Comparison of ENCODE assay signal across 8 mouse cellular contexts in genomic region chr2:170206442-170206754, GRCm38 (mm10). TPM values are rescaled to one million over a fixed set of nuclear protein-coding genes. Genes with fewer than 3 reads are reported as not detected.
DNase-seq lines count a peak whose midpoint lies in the region; ATAC-seq and TF ChIP-seq lines count a peak whose summit lies in the region.

No protein-coding gene starts in this region.

- H3K4me3 ChIP-seq in lung, embryonic 15.5 days: no peak overlapping the region
- no peak overlapping the region for H3K4me3 ChIP-seq in intestine, postnatal 0 days (ENCODE audit: low read depth, low read length)
- no peak overlapping the region for H3K4me3 ChIP-seq in spleen, adult 2 months (ENCODE audit: extremely low read depth, insufficient read depth, insufficient read length)

- 10% methylated on average over 6 of the region's 6 CpGs for WGBS in lung, embryonic 15.5 days
- 14% methylated on average over 6 of the region's 6 CpGs for WGBS in intestine, postnatal 0 days
- 23% methylated on average over 6 of the region's 6 CpGs for WGBS in spleen, adult 2 months

- no peak for DNase-seq in lung, postnatal 14 days
- peak; percentile 50 for DNase-seq in c-Kit-positive CD71-positive TER-119-positive erythroid progenitor cells, embryonic 14.5 days (ENCODE audit: low spot score)
- DNase-seq in spleen, adult 2 months (ENCODE audit: low read depth in 1 of 2, low spot score in 2 of 2): peak in 1 of 2 experiments; percentile 35
- no peak for DNase-seq in gastrocnemius, postnatal 25 days
- no peak for DNase-seq in right cerebral cortex, adult 2 months (ENCODE audit: low spot score in 2 of 2)
- no peak for DNase-seq in adrenal gland, postnatal 4 days (ENCODE audit: low spot score in 2 of 2)

- peak; percentile 56; the same call in 1 of the 2 replicates for ATAC-seq in lung, embryonic 15.5 days (ENCODE audit: borderline replicate concordance, extremely low read depth, low FRiP score, low TSS enrichment)
- ATAC-seq in intestine, postnatal 0 days: no peak

- peak overlapping the region; percentile 95 for H3K27ac ChIP-seq in lung, embryonic 15.5 days
- H3K27ac ChIP-seq in intestine, postnatal 0 days (ENCODE audit: low read depth, low read length): no peak overlapping the region
- peak overlapping the region; percentile 48 for H3K27ac ChIP-seq in spleen, adult 2 months (ENCODE audit: insufficient read depth, low read length)

- H3K9ac ChIP-seq in lung, embryonic 15.5 days: no peak overlapping the region
- no peak overlapping the region for H3K9ac ChIP-seq in intestine, postnatal 0 days (ENCODE audit: low read depth, low read length)

- no peaks in the 10 kb centered on the region for H3K36me3 ChIP-seq in lung, embryonic 15.5 days
- no peaks in the 10 kb centered on the region for H3K36me3 ChIP-seq in intestine, postnatal 0 days (ENCODE audit: control insufficient read depth, insufficient read depth)
- H3K36me3 ChIP-seq in spleen, adult 2 months (ENCODE audit: control insufficient read depth, insufficient read depth, low read length): no peaks in the 10 kb centered on the region

- H3K27me3 ChIP-seq in lung, embryonic 15.5 days: no peaks in the 10 kb centered on the region
- no peaks in the 10 kb centered on the region for H3K27me3 ChIP-seq in intestine, postnatal 0 days (replicated peaks; ENCODE audit: control insufficient read depth, insufficient read depth, low read length)
- H3K27me3 ChIP-seq in spleen, adult 2 months (ENCODE audit: control insufficient read depth, insufficient read depth, low read length): no peaks in the 10 kb centered on the region

- no peak for TF ChIP-seq POLR2A in spleen, adult 2 months (IDR thresholded peaks at IDR 0.05; ENCODE audit: low read depth, low read length)

- H3K4me1 ChIP-seq in lung, embryonic 15.5 days: peaks cover 31% of the 10 kb centered on the region
- H3K4me1 ChIP-seq in intestine, postnatal 0 days (replicated peaks; ENCODE audit: control insufficient read depth, insufficient read depth, low read length): no peaks in the 10 kb centered on the region
- peaks cover 10% of the 10 kb centered on the region; the same call in 1 of the 2 replicates for H3K4me1 ChIP-seq in spleen, adult 2 months (ENCODE audit: control insufficient read depth, insufficient read depth, insufficient read length)

- peak overlapping the region; percentile 77 for H3K4me2 ChIP-seq in lung, embryonic 15.5 days
- H3K4me2 ChIP-seq in intestine, postnatal 0 days (replicated peaks; ENCODE audit: low read depth): no peak overlapping the region

- H3K9me3 ChIP-seq in lung, embryonic 15.5 days: no peaks in the 10 kb centered on the region
- no peaks in the 10 kb centered on the region for H3K9me3 ChIP-seq in intestine, postnatal 0 days (ENCODE audit: control insufficient read depth)

- peak; percentile 26; the same call in 1 of the 2 replicates for TF ChIP-seq CTCF in intestine, postnatal 0 days (IDR thresholded peaks at IDR 0.05; ENCODE audit: low read depth)
- no peak for TF ChIP-seq CTCF in spleen, adult 2 months (IDR thresholded peaks at IDR 0.05; ENCODE audit: extremely low read depth, insufficient read depth, insufficient read length, insufficient replicate concordance)

RNA-seq across cellular contexts. Expression of gene Zfp217, which starts 58.5 kb away (rescaled TPM):
- 5.0 and 5.1 TPM in 2 replicates for polyA plus RNA-seq in lung, embryonic 15.5 days (2015; fragmentation: Nextera tagmentation; extraction: Ambion mirVana)
- 2.2 TPM in 2 replicates for polyA plus RNA-seq in intestine, postnatal 0 days (2015; fragmentation: Nextera tagmentation; extraction: Ambion mirVana)
- 20.6 and 22.3 TPM in 2 replicates for polyA plus RNA-seq in spleen, adult 2 months (2012; rRNA removed)
- 1 to 10 TPM; 7.0 to 7.2 TPM for total RNA-seq in gastrocnemius, postnatal 25 days (2021)
- total RNA-seq in adrenal gland, postnatal 4 days (2021): 10 to 100 TPM; 34.9 to 37.9 TPM
